Mouse (Mus musculus) limb, embryonic 12.5 days (tissue): ENCODE results near the gene Phb. TPM values are rescaled to one million over a fixed set of nuclear protein-coding genes. Genes with fewer than 3 reads are reported as not detected.

Experiments used
- ATAC-seq: fragments of 200-750 bp; cut with Nextera tagmentation; 2 replicates; pipeline ENCODE4 v1.8.0; 2017; ENCODE audit warnings: low read depth, moderate TSS enrichment; ENCODE audit not compliant: insufficient number of reproducible peaks, insufficient read depth, low FRiP score, low TSS enrichment
- H3K27ac ChIP-seq: fragments of 300-500 bp; sonication (generic); 2 replicates; pipeline ENCODE4 v1.5.1; 2016; ENCODE audit warnings: mild to moderate bottlenecking, moderate library complexity
- H3K27me3 ChIP-seq: fragments of 300-500 bp; sonication (generic); 2 replicates; pipeline ENCODE4 v1.6.1; 2016; ENCODE audit warnings: mild to moderate bottlenecking, moderate library complexity
- H3K36me3 ChIP-seq: fragments of 300-500 bp; sonication (generic); 2 replicates; pipeline ENCODE4 v1.6.1; 2016; ENCODE audit warnings: mild to moderate bottlenecking, moderate library complexity
- H3K4me1 ChIP-seq: fragments of 300-500 bp; sonication (generic); replicated peaks from 2 replicates; pipeline ENCODE4 v1.6.1; 2016
- H3K4me2 ChIP-seq: fragments of 300-500 bp; sonication (generic); 2 replicates; pipeline ENCODE4 v1.6.1; 2016; ENCODE audit warnings: mild to moderate bottlenecking, moderate library complexity
- H3K4me3 ChIP-seq: fragments of 300-500 bp; sonication (generic); replicated peaks from 2 replicates; pipeline ENCODE4 v1.5.1; 2016; ENCODE audit warnings: mild to moderate bottlenecking
- H3K9ac ChIP-seq: fragments of 300-500 bp; sonication (generic); replicated peaks from 2 replicates; pipeline ENCODE4 v1.6.1; 2016; ENCODE audit warnings: mild to moderate bottlenecking, moderate library complexity
- H3K9me3 ChIP-seq: fragments of 300-500 bp; sonication (generic); 2 replicates; pipeline ENCODE4 v1.6.1; 2016; ENCODE audit warnings: mild to moderate bottlenecking, moderate library complexity
- WGBS: fragments of 180-500 bp; shearing (Covaris S2); methylation state at CpG from one replicate; pipeline ENCODE4 v1.1.7; 2016; 5-methylcytosine and 5-hydroxymethylcytosine counted together
- polyA plus RNA-seq: library from polyadenylated mRNA; unstranded; fragments of >200 nt; fragmentation: Nextera tagmentation; extraction: Ambion mirVana; gene quantifications from 2 replicates; pipeline ENCODE4 v1.2.1, GENCODE M21; 2016

The Phb gene
- polyA plus RNA-seq, 1 experiment from 2014 or later, result 231 TPM

DNA sequence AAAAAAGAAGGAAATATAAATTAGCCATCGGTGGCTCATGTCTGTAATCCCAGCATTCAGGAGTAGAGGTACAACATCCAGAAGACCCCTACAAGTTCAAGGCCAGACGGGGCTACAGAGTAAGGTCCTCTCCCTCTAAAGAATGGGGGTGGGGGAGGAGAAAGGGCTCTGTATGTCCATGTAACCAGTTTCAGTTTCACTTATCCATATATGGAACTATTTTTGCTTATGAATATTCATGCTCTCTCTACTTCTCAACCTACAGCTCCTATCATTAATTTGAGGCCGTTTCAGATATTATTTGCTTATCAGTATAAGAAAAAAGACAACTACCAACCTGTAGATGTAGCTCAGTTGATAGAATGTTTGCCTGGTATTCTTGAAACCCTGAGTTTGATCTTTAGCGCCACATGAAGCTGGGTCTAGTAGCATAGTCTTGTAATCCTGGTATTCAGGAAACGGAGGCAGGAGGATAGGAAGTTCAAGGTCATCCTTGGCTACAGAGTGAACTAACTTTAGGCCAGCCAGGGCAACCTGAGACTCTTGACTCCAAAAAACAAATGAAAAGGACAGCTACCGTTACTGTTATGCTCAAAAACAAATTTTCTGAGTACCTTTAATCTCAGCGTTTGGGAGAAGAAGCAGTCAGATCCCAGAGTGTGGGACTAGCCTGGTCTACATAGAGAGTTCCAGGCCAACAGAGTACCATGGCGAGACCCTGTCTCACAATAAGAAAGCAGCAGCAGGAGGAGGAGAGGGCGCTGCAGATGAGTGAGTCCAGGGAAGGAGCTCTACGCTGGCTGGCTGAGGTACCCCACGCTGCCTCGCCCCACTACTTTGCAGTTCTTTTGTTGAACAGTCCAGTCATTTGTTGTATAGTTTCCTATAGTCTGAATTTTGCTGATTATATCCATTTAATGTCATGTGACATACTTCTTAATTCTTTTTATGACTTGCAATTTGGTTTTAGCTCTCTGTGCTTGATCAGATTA lies 62.5 kb downstream of the Phb start:
- Histone ChIP-seq H3K9me3 (no peaks in the 10 kb centered on the region), H3K4me3 (no peak overlapping the region), H3K27ac (no peak overlapping the region), H3K4me1 (no peaks in the 10 kb centered on the region), H3K4me2 (no peak overlapping the region), H3K27me3 (no peaks in the 10 kb centered on the region), H3K9ac (no peak overlapping the region), H3K36me3 (no peaks in the 10 kb centered on the region; the same call in 1 of the 2 replicates)
- ATAC-seq, result no peak
- WGBS, result 86% methylated on average over 12 of the region's 12 CpGs

Other genes with a start within 250 kb of the Phb start
- gene Nxph3, start 152.4 kb upstream of the Phb start, polyA plus RNA-seq, result 2.5 and 2.6 TPM in 2 replicates
- gene Ngfr, start 79.2 kb upstream of the Phb start, polyA plus RNA-seq, result 24.3 and 26.7 TPM in 2 replicates
- gene Zfp652, start 45.7 kb downstream of the Phb start, polyA plus RNA-seq, result 24.0 and 24.9 TPM in 2 replicates
- 1.9 and 2.5 TPM in 2 replicates for gene B130006D01Rik, start 56.6 kb downstream of the Phb start, polyA plus RNA-seq
- not detected in 2 replicates for gene Phospho1, start 157.5 kb downstream of the Phb start, polyA plus RNA-seq
- 10.1 and 10.2 TPM in 2 replicates for gene Gngt2, start 170.3 kb downstream of the Phb start, polyA plus RNA-seq
- gene Abi3, start 175.5 kb downstream of the Phb start, polyA plus RNA-seq, result 3.8 and 4.5 TPM in 2 replicates
- gene B4galnt2, start 247.9 kb downstream of the Phb start, polyA plus RNA-seq, result not detected in 2 replicates